Comparison of ENCODE assay signal across 8 mouse cellular contexts in genomic region chr4:68953131-68953551, GRCm38 (mm10). TPM values are rescaled to one million over a fixed set of nuclear protein-coding genes. Genes with fewer than 3 reads are reported as not detected.
A peak's percentile ranks its signal among the peaks of the same experiment; 100 is the strongest.
DNase-seq lines count a peak whose midpoint lies in the region; ATAC-seq and TF ChIP-seq lines count a peak whose summit lies in the region.

No protein-coding gene starts in this region.

- WGBS in heart, embryonic 16.5 days = 16% methylated on average over 8 of the region's 8 CpGs
- WGBS in forebrain, embryonic 10.5 days = 16% methylated on average over 8 of the region's 8 CpGs
- 12% methylated on average over 8 of the region's 8 CpGs for WGBS in limb, embryonic 14.5 days

- H3K27me3 ChIP-seq in heart, embryonic 16.5 days (ENCODE audit: control insufficient read depth, insufficient read depth, low read length) = peaks cover 25% of the 10 kb centered on the region
- peaks cover 45% of the 10 kb centered on the region for H3K27me3 ChIP-seq in forebrain, embryonic 10.5 days (ENCODE audit: poor library complexity, severe bottlenecking)
- H3K27me3 ChIP-seq in limb, embryonic 14.5 days (ENCODE audit: control insufficient read depth, insufficient read depth, low read length) = peaks cover 15% of the 10 kb centered on the region; the same call in 1 of the 2 replicates

- TF ChIP-seq POLR2A in limb, embryonic 14.5 days (IDR thresholded peaks at IDR 0.05; ENCODE audit: borderline replicate concordance, extremely low read depth, insufficient read depth, insufficient read length) = no peak

- H3K4me2 ChIP-seq in heart, embryonic 16.5 days (ENCODE audit: low read depth, low read length) = peak overlapping the region; percentile 64
- H3K4me2 ChIP-seq in limb, embryonic 14.5 days (replicated peaks; ENCODE audit: low read depth, low read length, severe bottlenecking) = peak overlapping the region; percentile 83

- no peak for DNase-seq in heart, adult 11 months
- peak; percentile 82 for DNase-seq in brain, adult 2 months (ENCODE audit: low read depth, low spot score)
- no peak for DNase-seq in forebrain, embryonic 10.5 days (ENCODE audit: extremely low spot score, low spot score)
- DNase-seq in limb, embryonic 14.5 days (ENCODE audit: low spot score) = no peak
- no peak for DNase-seq in adipocyte (ENCODE audit: low spot score)
- DNase-seq in embryo, embryonic 10.5 days (ENCODE audit: low spot score) = no peak
- DNase-seq in yolk sac, embryonic 10.5 days (ENCODE audit: low spot score) = no peak

- no peaks in the 10 kb centered on the region for H3K9me3 ChIP-seq in heart, embryonic 16.5 days (replicated peaks; ENCODE audit: control insufficient read depth, low read length)
- no peaks in the 10 kb centered on the region for H3K9me3 ChIP-seq in forebrain, embryonic 10.5 days
- no peaks in the 10 kb centered on the region for H3K9me3 ChIP-seq in limb, embryonic 14.5 days (ENCODE audit: control insufficient read depth, low read length)

- ATAC-seq in heart, embryonic 16.5 days (replicated peaks; ENCODE audit: extremely low read depth, insufficient read depth, low FRiP score) = no peak
- ATAC-seq in limb, embryonic 14.5 days (ENCODE audit: low FRiP score, low read depth) = no peak

- H3K9ac ChIP-seq in heart, embryonic 16.5 days (ENCODE audit: low read length) = no peak overlapping the region
- no peak overlapping the region for H3K9ac ChIP-seq in limb, embryonic 14.5 days (ENCODE audit: low read depth, low read length, severe bottlenecking)

- no peak overlapping the region for H3K27ac ChIP-seq in heart, embryonic 16.5 days (ENCODE audit: low read length)
- H3K27ac ChIP-seq in forebrain, embryonic 10.5 days = no peak overlapping the region
- H3K27ac ChIP-seq in limb, embryonic 14.5 days (replicated peaks; ENCODE audit: low read depth, low read length) = no peak overlapping the region

- H3K4me1 ChIP-seq in heart, embryonic 16.5 days (ENCODE audit: control insufficient read depth, insufficient read depth, low read length) = no peaks in the 10 kb centered on the region; the same call in 1 of the 2 replicates
- H3K4me1 ChIP-seq in forebrain, embryonic 10.5 days = peaks cover 15% of the 10 kb centered on the region
- H3K4me1 ChIP-seq in limb, embryonic 14.5 days (ENCODE audit: control insufficient read depth, insufficient read depth, low read length) = 0 out of 2 replicates have a peak, but pooled peaks cover 3% of the 10 kb centered on the region

- H3K36me3 ChIP-seq in heart, embryonic 16.5 days (ENCODE audit: control insufficient read depth, insufficient read depth) = no peaks in the 10 kb centered on the region
- no peaks in the 10 kb centered on the region for H3K36me3 ChIP-seq in forebrain, embryonic 10.5 days (replicated peaks)
- no peaks in the 10 kb centered on the region for H3K36me3 ChIP-seq in limb, embryonic 14.5 days (ENCODE audit: control insufficient read depth, insufficient read depth, low read length)

- peak overlapping the region; percentile 49 for H3K4me3 ChIP-seq in heart, embryonic 16.5 days (ENCODE audit: low read length)
- H3K4me3 ChIP-seq in forebrain, embryonic 10.5 days = peak overlapping the region; percentile 64
- H3K4me3 ChIP-seq in limb, embryonic 14.5 days (replicated peaks; ENCODE audit: low read length) = peak overlapping the region; percentile 50

RNA-seq across cellular contexts. Expression of gene Brinp1, which starts 1.1 kb away (rescaled TPM):
- polyA plus RNA-seq in heart, embryonic 16.5 days (2015; fragmentation: Nextera tagmentation; extraction: Ambion mirVana) = 2.2 and 3.4 TPM in 2 replicates
- 0.81 and 1.3 TPM in 2 replicates for polyA plus RNA-seq in forebrain, embryonic 10.5 days (2016; fragmentation: Nextera tagmentation; extraction: Ambion mirVana)
- polyA plus RNA-seq in limb, embryonic 14.5 days (2012; rRNA removed) = 9.0 and 9.5 TPM in 2 replicates
- 15.2 and 18.6 TPM in 2 replicates for polyA plus RNA-seq in limb, embryonic 14.5 days (2014; fragmentation: Nextera tagmentation; extraction: Ambion mirVana)
